Mouse (Mus musculus): Measurements from ENCODE around the gene Dstyk.

DNA sequence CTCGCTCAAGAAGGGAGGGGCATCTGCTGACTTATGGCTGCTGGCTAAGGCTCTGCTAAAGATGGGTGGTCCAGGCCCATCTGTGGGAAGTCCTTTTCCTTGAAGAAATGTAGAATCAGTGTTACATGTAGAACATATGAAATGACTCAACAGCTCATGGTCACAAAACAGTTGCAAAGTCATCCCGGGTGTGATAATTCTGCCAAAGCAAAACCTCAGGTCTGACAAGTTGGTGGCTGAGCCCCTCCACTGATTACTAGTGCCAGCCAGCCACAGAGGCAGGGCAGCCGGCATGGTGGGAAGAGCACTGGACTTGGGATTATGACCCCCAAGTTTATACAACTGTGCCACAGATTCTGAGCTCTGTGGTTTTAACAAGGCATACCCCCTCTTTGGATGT, 39.5 kb upstream of the Dstyk start:
- TF ChIP-seq CTCF (IDR thresholded peaks at IDR 0.05) (no peak), EP300 (IDR thresholded peaks at IDR 0.05) (no peak)
